Mouse (Mus musculus) 3134 (cell line): ENCODE data around the gene Cdh22.

ENCODE experiments used
- DNase-seq: peaks from one replicate; pipeline ENCODE4 v3.0.0-alpha.2; 2011; ENCODE audit warnings: low spot score; ENCODE audit not compliant: insufficient read length; ENCODE audit errors: extremely low read depth

The Cdh22 gene

GRCm38 (mm10) chr2:165252381-165252780 is 17.7 kb upstream of the Cdh22 start:
- no peak for DNase-seq

- DNase-seq, result no peak
These were observed 16.2 kb upstream of the Cdh22 start for GRCm38 (mm10) chr2:165250903-165251302.

DNA sequence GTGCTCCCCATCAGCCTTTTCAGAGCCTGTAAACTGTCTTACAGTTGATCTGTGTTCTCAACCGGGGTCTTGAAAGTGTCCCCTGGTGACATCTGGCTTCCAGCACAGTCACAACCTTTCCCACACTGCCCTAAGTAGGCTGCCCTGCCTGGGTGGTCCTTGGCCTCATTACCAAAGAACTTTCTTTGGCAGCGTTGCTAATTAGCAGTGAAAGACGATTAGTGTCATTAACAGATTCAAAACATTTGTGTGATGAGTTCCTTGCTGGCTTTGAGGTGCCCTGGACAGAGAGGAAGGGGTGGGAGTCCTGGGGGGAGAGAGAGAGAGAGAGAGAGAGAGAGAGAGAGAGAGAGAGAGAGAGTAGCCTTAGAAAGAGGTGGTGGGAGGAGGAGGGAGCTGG is 14.3 kb upstream of the Cdh22 start:
- no peak for DNase-seq

GRCm38 (mm10) chr2:165246349-165246748 is 11.7 kb upstream of the Cdh22 start:
- DNase-seq, result no peak

GRCm38 (mm10) chr2:165243122-165243720 is 8.6 kb upstream of the Cdh22 start:
- no peak for DNase-seq

DNA sequence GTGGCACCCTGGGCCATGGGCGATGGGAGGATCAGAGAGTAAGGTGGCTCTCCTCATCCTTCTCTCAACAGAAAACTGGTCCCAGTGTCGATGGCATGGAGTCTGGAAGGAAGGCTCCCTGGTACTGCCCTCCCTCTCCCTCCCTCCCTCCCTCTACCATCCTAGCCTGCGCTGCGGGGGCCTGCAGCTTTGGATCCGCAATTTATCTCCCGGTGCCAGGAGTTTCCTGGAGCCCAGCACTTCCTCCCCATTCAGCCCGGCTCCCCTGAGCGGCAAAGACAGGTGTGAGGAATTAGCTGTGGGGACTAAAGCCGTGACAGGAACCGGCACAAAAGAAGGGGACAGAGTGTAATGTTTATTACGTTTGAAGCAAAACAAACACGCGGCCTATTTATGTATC is 7.9 kb upstream of the Cdh22 start:
- DNase-seq, result no peak

DNA sequence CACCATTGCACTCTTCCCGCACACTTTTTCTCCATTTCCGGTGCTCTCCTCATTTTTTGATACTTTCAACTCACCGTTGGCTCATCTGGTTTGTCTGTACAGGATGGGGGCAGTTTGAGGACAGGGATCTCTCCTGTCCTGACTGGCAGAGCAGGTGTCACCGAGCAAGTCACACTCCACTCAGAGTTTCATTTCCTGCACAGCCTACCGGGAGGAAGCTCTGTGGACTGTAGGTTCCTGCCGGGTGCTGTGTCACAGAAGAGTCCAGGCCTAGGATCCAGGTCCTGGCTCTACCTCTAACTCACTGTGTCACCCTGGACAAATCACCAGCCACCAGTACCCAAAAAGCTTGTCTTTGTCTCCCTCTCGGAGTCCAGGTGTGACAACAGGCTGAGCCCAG is 7.1 kb upstream of the Cdh22 start:
- DNase-seq, result no peak

DNA sequence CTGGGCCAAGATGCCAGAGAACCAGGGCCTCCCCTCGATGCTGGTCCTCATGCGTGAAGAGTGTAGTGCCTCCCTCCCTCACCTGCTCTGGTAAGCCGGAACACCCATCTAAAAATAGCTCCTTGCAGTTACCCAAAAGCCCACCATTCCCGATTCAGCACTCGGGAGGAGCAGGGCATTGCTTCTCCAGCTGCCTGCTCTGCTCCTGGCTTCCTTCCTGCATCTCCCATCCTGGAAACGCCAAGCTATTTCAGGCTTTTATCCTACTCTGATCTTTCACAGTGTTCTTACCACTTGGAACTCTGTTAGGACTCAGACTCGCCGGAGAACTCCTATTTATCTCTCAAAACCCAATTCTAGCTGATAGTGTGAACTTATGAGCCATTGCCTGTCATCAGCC is 5.7 kb upstream of the Cdh22 start:
- DNase-seq, result no peak

DNA sequence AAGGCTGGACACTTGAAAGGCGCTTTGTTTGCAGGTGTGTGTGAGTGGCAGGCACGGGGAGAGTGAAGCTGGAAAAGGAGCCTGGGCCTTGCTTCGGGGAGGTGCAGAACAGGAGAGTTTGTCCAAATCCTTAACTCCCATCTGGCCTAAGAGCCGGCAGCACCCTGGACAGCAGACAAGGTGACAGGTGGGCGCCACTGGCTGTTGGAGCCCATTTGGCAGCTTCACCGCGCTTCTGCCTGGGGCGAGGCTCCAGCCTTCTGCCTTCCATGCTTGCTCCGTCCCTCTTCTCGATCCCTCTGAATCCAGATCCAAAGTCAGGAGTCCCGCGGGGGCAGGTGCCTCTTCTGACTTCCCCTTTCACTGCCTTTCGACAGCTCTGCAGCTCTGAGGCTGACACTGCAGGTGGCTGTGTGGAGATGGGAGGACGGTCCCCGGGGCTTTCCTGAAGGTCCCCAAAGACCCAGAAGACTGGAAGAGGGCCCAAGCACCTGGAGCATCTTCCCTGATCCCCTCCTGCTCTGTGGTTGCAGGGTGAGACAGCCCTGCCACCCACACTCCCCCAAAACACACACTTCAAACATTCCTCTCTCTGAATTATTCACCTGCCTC is 5.0 kb upstream of the Cdh22 start:
- DNase-seq, result no peak

GRCm38 (mm10) chr2:165238416-165239145 is 3.9 kb upstream of the Cdh22 start:
- DNase-seq, result no peak

DNA sequence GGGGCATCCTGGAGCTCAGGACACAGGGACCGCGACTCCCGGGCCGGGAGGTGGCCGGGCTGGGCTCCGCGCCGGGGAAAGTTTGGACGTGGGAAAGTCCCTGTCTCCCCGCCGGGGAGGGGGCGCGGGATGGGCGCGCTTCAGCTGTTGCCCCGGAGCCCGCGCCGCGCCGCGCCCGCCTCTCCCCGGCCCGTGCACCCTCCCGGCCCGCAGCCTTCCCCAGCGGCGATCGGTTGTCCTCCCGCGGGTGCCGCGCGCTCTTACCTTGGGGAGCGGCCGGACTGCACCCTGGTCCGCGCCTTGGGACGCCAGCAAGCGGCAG is 401 bp downstream of the Cdh22 start:
- DNase-seq, result no peak

DNA sequence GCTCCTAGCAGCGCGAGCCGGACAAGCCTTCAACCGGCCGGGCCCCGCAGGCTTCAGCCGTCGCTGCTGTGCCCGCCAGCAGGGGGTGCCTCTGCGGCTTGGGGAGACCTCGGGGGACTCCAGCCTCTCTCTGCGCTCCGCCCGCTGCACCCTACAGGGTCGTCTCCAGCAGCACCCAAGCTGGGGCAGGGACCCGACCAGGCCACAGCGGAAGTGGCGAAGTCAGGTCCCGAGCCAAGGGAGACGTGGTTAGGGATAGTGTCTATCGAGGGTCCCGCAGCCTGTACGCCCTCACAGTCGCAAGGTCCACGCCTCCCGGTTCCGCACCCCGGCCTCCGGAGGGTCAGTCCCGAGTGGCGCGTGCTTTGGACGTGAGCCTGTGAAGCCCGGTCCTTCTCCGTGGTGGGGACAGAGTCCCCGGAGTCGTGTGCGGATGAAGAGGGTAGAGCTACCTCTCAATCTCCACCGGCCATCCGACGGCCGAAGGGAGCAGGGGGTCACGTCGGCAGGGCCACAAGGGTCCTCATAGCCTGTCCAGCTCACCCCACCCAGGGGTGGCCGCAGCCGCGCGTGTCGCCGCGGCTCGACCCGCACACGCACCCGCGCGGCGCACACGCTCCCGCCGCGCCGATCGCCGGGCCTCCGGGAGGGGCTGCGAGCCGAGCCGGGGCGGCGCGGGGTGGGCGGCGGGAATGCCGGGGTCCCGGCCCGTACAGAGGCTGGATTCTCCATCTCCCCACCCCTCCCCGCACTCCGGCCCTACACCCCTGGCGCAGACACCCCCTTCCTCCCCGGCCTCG is 962 bp downstream of the Cdh22 start:
- DNase-seq, result no peak

- no peak for DNase-seq
These were observed 5.6 kb downstream of the Cdh22 start for GRCm38 (mm10) chr2:165229050-165229449.

DNA sequence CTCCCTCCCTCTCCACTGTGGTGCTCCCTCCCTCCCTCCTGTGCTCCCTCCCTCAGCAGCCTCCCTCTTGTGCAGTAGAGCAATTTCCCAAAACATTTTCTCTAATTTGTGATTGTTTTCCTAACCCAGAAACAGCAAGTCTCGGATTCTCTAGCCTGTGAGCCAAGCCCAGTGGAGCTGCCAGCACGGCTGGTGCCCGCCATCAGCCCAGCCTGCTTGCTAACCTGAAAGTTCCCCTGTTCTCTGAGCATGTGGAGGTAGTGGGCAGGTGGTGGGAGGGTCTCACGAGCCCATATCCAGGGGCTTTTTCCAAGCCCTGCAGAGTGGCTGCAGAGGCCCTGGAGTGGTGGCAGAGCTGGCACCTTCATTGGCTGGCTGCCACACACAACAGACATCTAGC is 10.8 kb downstream of the Cdh22 start:
- no peak for DNase-seq

DNA sequence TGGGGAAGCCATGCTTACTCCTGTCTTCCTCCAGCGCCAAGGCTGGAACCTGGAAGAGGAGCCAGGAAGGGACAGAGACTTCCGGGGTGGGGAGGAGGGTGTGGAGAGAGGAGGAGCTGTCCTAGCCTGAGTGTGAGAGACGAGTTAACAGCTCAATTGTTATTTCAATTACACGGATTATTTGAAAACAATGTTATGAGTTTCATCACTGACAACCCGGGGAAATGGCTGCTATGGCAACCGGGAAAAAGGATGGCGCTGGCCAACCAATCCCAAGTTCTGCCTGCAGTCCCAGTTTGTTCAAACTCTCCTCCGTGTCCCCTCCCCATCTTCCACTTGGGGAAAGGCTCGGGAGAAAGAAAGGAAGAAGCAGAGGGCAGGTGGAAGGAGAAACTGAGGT is 12.7 kb downstream of the Cdh22 start:
- no peak for DNase-seq

GRCm38 (mm10) chr2:165220347-165220945 is 14.2 kb downstream of the Cdh22 start:
- DNase-seq, result no peak

- DNase-seq, result no peak
These were observed 15.7 kb downstream of the Cdh22 start for GRCm38 (mm10) chr2:165218954-165219353.

DNA sequence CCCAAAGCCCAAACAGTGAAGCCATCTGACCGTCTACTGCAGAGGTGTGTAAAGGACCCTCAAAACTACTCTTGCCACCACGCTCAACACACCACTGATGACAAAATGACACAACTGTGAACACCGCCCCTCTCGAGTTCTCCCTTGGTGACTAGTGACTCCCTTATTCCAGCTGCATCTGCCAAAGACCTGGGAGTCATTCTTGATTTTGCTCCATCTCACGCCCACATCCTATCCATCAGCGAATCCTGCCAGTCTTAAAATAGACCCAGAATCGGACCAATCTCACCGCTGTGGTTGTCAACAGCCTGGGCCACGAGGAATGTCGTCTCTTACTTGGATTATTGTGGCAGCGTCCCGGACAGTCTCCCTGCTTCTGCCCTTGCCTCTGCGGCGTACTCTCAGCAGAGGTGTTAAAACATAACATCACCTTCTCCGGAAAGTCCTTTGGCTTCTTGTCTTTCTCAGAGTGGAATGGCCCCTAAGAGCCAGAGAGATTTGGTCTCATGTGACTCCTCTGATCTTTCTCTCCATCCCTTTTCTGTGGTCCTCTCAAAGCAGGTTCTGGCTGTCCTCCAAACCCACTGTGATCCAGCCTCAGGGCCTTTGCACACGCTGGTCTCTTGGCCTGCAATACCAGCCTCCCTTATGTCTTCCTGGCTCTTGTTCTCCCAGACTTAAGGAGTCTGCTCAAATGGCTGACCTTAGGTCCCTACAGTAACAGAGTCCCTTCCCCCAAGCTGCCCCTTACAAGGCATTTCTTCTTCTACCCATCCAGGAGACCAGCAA is 17.1 kb downstream of the Cdh22 start:
- no peak for DNase-seq

DNA sequence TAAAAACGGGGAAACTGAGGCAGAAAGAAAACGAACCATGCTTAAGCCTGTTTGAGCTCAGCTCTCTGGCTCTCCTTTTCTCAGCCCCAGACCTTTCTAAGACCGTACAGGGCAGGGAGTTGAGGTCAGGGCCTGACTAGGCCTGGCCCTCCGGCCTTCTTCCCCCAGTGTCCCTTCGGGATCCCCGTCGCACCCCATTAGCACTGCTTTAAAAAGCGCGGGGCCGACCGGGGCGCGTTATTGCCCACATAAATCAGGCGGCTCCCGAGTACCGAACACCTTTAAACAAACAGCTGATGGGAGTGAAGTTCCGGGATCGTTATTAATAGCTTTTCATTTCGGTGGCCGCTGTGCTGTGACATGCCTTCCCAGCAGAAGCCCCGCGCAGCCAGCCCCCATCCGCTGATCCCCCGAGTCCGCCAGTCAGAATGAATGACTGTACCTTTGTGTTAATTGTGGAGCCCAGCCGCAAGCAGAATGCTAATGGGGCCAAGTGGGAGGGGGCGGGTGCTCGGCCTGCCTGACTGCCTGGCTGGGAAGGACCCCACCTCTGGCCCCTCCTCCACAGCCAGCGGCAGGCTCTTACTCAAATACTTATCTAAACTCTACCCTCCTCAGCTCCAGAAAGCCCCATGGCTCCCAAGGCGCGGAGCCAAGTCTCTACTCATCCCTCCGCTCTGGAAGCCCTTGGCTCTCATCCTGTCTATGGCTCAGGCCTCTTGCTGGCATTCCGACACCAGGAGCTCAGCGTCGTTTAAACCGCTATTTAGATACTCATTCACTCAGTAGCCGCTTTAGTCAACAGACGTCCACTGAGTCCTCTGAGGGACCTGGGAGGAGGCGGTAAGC is 19.3 kb downstream of the Cdh22 start:
- no peak for DNase-seq
